Mouse (Mus musculus): ENCODE results near the gene Coil.

The Coil gene

DNA sequence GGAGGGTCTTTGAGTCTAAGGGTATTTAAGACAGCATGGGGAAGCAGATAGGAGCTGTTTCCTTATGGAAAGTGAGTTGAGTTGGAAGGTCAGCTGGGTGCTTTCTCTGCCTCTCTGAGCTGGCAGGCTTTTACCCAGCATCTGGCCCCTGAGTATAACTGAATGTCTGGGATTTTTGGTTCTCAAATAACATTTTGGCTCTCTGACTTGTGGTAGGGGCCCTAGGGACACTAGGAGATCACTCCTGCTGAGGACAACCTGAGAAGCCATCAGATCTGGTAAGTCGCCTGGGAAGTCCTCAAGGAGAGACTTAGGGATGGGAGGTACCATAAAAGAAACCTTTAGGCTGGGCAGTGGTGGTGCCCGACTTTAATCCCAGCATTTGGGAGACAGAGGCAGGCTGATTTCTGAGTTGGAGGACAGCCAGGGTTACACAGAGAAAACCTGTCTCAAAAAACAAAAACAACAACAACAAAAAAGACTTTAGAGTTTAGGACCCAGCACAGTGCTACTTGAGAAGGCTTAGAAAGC, at the start of gene Coil:
TSS of gene Coil (plus strand) at position 51 of the 531 bp plus-strand sequence.
- no peak for DNase-seq

DNA sequence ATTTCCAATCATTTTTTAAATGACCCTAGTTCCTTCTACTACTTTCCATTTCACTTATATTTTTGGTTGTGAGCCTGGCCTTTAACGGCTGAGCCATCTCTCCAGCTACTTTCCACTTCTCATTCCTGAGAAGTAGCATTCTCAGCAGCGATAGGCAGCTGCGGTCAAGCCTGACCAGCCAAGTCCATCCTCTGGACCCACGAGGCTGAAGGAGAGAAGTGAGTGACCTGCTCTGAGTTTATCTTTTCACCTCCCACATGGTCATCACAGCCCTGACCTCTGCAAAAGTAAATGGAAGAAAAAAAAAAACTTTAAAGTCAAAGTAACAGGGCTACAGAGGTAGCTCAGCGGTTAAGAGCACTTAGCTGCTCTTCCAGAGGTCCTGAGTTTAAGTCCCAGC, 43.5 kb upstream of the Coil start:
- DNase-seq = no peak

DNA sequence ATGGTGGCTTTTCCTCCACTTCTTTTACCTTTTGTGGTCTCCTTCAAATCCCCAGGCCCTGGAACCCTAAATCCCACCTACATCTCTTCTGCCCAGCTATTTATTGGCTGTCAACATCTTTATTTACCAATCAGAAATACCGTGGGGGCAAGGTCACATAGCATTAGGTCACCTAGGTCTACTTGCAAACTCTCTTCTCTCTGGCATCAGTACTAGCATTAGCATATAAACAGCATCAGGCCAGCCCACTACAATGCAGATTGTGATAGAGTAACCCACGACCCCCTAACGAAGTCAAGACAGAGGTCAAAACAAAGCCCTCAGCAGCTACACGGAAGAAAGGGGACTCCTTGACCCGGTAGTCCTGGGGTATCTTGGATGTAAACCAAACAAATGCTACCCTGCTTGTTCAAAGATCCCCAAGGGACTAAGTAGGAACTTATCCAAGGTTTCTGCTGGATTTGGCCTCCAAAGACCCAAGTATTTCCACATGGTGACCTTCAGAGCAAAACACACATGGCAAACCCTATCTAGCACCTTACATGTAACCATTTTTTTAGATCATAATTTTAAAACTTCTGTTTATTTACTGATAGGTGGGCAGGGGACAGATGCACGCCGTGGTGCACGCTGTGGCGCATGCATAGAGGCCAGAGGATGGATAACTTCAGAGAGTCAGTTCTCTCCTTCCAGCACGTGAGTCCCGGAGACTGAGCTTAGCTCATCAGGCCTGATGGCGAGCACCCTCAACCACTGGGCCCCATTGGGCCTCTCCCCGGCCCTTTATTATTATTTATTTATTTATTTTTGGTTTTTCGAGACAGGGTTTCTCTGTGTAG, 38.1 kb upstream of the Coil start:
- DNase-seq = no peak

DNA sequence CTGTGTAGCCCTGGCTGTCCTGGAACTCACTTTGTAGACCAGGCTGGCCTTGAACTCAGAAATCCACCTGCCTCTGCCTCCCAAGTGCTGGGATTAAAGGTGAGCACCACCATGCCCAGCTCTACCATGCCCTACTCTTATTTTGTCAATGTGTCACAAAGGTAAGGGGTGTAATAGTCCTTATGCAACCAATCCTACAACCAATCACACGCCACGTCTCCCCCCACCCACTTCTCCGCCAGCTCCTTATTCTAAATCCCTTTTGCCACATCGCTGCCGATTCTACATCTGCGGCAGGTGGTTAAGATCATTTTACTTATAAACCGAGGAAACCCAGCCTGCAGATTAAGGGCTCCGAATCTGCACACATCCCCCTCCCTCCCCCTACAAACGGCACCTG, 37.0 kb upstream of the Coil start:
- DNase-seq = no peak

DNA sequence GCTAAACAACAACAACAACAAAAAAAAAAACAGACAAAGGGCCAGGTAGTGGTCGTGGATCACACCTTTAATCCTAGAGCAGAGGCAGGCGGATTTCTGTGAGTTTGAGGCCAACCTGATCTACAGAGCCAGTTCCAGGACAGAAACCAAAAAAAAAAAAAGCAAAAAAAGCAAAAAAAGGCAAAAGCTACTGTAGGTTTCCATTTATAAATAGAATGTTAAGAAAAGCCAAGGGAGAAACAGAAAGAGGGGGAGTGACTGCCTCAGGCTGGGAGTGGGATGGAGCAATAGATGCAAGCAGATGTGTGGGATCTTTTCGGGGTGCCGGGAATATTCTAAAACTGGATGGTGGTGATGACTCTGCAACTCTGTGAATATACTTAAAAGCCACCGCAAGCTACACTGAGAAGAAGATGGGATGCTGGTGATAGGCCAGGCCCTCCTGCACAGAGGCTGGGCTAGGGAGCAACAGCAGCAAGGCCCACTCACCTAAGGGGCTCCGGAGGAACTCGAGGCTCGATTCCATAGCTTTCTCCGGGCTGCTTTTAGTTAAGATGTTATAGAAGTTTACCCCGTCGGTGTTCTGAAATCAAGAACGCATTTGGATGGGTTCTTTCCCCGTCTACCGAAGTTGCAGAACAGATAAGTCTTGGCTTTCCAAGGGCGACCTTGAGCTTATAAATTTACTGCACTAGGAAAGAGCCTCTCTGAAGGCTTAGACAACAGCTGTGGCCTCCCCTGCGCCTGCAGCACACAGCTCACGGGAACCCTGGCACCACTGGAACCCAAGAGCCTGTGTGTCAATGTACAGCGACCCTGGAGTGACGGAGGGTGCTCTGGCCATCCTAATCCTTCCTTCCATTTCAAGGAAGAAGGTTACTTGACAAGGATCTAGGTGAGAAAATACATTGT, 35.7 kb upstream of the Coil start:
- no peak for DNase-seq

DNA sequence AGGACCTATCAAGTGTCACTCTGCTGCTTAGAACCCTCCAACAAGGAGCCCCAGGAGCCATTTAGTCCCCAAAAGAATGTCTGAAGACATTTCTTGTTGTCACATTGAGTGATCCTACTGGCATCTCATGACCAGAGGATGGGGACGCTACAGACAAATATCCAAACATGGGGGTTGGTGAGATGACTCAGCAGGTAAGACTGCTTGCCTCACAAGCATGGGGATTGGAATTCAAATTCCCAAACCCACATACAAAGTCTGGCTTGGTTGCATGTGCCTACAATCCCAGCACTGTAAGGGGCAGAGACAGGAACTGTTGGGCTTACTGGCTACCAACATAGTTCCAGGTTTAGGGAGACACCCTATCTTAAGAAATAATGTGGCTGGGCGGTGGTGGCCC, 32.2 kb upstream of the Coil start:
- DNase-seq = no peak

DNA sequence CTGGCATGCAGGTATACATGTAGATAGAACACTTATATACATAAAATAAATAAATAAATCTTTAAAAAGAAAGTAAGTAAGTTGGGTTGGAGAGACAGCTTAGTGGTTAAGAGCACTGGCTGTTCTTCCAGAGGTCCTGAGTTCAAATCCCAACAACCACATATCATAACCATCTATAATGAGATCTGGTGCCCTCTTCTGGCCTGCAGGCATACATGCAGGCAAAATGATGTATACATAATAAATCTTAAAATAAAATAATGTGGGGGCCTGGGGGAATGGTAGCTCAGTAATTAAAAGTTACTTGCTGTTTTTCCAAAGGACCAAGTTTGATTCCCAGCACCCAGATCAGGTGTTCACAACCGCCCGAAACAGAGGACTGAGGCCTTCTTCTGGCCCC, 31.3 kb upstream of the Coil start:
- no peak for DNase-seq

DNA sequence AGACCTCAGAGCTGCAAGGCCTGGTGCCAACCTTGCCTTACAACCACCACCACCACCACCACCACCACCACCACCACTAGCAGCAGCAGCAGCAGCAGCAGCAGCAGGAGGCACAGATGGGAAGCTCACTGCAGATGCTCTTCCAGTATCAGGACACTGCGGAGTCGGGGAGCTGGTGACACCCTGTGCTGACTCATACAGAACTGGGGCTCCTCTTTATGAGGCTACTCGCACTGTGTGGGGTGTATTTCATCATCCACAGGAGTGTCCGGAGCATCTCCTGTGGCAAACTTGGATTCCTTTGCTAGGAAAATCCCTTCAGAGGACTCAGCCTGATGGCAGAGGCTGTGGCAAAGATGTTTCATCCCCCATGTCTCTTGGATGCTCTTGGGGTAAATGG, 30.4 kb upstream of the Coil start:
- DNase-seq = no peak

DNA sequence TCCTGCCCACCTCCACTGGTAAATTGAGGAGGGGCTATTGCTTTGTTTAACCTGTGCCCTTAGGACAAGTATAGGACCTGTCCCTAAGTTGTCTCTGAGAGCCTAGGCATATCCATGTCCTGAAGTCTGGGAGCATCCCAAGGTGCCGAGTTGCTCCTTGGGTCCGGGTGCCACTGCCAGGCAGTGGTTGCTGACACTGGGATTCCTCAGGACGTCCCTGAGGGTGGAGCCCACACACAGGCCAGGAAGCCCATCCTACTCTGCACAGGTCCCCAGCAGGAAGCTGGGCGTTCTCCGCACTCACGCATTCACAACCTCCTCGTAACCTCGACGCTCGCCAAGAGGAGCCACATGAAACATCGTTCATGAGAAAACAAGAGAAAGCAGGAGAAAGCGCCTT, 28.6 kb upstream of the Coil start:
- no peak for DNase-seq

DNA sequence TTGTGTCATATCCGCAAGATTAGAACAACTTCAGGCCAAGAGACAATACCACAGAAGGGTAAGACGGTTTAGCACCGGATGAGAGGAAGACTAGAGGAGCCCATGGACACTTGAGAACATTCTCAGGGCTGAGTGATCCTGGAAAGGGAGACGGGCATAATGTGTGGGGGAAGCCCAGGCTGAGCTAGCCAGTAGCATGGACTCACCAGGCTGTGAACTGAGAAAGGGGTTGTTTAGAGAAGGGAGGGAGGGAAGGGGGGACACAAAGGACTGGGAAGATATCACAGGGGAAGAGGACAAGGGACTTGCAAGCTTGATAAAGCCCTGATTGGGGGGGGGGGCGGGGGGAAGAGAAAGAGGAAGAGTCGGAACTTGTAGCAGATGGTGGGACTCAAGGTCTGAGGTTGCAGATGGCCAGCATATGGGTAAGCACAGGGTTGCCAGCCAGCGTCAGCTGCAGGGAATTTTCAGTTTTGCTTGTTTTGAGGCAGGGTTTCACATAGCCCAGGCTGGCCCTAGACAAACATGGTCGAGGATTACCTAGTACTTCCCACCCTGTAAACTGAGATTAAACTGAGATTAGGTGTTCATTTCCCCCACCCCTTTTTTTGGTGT, 24.0 kb upstream of the Coil start:
- no peak for DNase-seq

DNA sequence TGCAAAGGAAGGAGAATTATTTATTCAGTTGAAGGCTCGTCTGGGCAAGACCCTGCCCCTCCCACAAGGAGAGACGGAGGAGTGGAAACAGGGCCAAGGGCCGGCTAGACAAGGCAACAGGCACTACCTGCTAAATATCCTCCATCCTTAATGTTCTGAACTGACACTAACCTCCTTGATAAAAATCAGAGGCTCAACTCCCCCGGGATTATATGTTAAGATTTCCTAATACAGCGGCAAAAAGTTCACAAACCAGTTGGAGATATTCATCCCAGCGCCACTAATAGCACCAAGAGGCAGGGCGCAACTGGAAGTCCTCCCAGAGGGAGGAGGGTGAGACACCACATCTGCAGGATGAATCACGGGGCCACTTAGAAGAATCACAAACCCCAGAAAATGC, 21.2 kb upstream of the Coil start:
- DNase-seq = no peak

DNA sequence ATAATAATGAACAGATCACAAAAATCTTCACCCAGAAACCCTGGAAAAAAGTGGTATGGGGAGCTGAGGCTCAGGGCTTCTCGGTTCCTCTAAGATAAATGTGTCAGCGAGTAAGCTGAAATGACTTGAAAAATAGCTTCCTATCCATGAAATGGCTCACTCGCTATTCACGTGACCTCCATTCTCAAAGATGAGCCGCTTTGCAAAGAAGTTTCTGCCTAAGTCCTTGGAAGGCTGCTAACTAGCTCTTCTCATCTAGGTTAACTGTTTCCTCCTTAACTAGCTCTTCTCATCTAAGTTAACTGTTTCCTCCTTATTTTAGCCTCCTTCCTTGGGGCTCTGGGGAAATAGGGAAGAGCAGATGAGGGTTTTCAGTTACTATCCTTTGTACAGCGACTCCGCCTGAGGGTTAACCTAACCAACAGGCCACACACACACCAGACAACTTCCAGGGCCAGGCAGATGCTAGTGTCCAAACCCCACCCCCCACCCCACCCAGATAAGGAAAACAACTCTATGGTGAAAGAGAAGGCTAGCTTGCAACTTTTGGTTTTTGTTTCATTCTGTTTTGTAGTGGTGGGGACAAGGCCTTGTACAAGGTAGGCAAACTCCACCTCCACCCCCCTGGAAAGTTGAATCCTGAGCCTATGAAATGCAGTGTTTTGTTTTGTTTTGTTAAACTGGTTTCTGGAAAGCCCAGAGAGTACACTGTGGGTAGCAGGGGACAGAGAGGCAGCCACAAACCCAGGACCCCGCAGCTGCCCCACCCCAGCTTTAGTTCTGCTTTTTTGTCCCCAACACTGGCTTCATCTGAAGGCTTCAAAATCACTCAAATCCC, 20.0 kb upstream of the Coil start:
- no peak for DNase-seq

DNA sequence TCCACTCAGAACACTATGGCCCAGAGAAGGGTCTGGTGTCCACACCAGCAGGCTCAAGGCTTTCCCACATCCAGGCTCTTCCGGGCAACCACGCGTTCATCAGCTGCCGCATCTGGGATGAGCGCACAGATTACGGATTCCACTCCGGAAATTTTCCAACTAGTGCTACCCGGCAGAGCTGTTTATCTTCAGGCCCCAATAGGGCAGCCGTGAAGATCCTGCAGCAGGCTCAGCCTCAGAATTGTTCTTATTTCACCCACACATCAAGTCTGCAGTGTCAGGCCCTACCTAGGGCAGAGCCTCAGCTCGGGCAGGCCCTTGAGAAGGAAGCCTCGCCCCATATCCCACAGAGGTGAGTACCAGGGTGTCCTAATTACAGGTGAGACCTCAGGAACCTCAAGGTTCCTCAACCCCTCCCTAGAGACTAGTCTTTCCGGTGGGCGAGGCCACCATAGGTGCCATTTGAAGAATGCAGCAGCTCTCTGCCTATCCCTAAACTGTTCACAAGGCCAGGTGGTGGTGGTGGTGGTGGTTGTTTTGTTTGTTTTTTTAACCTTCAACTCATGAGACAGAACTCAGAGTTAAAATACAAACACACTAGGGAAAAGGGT, 19.3 kb upstream of the Coil start:
- no peak for DNase-seq

DNA sequence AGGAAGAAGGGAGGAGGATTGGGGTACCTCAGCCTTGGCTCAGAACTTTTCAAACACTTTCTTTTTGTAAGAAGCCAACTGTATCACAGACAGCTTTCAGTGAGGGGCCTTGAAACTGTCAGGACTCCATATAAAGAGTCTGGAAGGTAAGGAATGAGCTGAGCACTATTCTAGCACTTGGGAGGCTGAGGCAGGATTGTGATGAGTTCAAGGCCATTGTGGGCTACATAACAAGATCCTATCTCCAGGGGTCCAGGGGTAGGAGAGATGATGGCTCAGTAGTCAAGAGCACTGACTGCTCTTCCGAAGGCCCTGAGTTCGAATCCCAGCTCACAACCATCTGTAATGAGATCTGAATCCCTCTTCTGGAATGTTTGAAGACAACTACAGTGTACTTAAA, 18.5 kb upstream of the Coil start:
- no peak for DNase-seq

DNA sequence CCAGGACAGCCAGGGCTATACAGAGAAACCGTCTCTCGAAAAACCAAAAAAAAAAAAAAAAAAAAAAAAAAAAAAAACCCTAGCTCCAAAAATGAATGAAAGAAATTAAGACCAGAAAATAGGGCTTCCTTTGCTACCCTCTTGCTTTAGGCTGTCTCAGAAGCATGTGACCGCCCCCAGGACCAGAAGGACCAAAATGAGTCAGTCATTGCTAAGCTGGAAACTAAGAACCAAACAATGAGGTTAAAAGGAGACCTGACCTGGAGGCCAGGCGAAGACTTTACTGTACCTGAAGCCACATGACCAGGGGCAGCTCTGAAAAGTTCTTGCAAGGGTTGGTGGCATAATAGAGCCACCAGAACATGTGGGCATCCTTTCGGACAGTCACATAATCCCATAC, 17.9 kb upstream of the Coil start:
- no peak for DNase-seq

DNA sequence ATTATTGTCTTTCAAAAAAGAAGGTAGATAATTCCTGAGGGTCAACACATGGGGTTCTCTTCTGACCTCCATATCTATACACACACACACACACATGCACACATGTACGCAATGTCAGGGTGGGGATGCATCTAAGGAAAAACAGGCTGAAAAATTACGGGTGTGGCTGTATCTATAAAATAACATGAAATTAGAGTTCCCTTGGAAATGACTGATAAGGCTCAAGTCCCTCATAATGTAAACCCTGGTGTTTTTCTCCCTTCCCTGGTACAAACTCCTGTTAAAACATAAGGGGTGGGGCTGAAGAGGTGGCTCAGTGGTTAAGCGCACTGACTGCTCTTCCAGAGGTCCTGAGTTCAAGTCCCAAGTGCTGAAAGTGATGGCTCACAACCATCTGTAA, 16.5 kb upstream of the Coil start:
- DNase-seq = no peak

DNA sequence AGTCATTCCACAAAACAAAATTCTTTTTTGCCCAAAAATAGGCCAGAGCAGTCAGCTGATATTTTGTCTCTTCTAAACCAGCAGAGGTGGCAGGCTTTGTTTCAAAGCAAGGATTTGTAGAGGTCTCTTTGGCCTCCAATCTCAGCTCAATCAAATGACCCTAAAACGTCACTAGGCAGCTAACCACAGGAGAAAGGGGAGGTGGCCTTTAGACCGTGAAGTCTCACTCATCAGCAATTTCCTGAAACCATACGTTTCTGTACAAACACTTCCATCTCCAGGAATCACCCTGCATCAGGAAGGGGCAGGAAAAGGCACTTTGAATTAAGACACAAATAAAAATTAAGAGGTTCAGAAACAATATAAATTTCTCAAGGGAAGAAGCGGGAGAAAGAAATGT, 15.2 kb upstream of the Coil start:
- DNase-seq = no peak

DNA sequence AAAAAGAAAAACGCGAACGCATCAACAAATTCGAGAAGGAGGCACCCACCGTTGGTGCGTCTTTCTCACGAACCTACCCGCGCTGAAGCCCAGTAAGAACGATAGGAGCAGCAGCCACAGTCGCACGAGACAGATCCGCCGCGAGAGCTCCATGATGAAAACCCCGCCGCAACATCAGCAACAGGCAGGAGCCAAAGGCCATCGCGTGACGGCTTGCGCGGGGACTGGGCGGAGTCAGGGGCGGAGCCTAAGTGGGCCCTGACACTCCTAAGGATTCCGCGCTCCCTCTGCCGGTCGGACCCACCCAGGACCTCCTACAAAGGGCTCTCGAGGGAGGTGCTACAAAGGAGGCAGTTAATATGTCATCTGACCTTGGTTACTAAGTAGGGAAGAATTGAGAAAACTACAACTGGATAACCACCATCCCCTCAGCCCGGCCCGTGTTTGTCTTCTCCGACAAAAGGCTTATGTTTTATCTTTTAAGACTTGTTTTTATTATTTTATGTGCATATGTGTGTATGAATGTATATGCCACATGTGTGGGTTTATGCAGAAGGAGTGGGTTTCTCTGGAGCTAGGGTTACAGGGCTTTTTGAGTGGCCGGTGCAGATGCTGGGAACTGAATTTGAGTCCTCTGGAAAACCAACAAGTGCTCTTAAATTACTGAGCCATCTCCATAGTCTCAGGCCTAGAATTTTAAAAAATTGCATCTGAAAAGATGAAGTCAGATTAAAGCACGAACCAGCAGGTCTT, 14.7 kb upstream of the Coil start, which contains the start of gene Scpep1:
TSS of gene Scpep1 (minus strand) at position 249 of the 753 bp plus-strand sequence.
- DNase-seq = peak; percentile 96

DNA sequence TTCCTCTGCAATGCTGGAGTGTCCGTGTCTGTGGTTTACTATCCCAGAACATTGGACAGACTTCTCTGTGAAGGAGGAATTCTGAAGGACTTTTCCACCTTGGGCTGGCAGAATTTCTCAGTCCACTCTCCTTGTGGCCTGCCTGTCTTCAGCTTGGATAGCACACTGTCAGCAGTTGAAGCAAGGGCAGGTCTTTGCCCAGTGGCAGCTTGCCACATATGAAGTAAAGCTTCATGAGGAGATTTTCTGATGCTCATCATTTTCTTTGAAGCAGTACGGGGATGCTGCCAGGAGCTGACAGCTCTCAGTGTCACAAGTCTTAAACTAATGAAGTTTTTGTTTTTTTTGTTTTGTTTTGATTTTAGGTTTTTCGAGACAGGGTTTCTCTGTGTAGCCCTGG, 11.2 kb upstream of the Coil start:
- DNase-seq = no peak

DNA sequence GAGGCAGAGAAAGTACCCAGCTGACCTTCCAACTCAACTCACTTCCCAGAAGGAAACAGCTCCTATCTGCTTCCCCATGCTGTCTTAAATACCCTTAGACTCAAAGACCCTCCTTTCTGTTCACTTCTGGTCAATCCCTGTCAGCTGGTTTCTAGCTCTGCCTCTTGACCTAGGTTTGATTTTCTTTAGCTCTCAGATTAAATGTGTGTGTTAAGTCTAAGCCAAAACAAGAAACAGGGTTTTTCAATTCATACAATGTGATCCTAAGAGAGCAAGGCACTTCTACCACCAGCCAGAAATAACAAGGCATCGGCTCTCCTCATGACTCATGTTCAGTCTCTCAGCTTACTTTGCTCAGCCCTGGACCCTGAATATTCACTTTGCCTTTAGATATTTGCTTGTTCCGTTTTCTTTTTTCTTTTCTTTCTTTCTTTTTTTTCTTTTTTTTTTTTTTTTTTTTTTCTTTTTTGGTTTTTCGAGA, 3.1 kb upstream of the Coil start, which contains the start of gene Elobl:
TSS of gene Elobl (minus strand) at position 51 of the 481 bp plus-strand sequence.
- DNase-seq = no peak

All from right cerebral cortex, postnatal 14 days (tissue).